28 mouse cellular contexts compared by ENCODE assay signal in the genomic region with DNA sequence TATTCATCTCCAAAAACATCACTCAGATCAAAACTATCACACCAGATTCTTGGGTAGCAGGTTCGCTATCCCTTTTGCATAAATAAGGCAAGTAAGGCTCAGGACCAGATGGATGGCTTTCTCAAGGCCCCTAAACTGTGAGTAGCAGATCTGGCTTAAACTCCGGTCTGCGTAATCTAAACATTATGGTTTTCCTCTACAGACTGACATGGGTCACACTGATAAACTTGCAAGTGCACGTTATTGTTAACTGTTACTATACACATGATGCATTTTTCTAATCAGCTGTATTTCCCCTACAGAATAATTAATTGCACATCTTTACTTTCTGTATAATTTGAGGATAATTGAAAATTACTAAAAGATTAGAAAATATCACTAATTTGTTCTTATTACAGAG. TPM values are rescaled to one million over a fixed set of nuclear protein-coding genes. Genes with fewer than 3 reads are reported as not detected.
A peak's percentile ranks its signal among the peaks of the same experiment; 100 is the strongest.
DNase-seq lines count a peak whose midpoint lies in the region; ATAC-seq and TF ChIP-seq lines count a peak whose summit lies in the region.
"Had no signal": no experiment of that assay in that cellular context is flagged by ENCODE, and none has a peak within 500 bp of the region (broad histone marks: within the 10 kb centered on the region; RNA-seq: fewer than 3 reads in every experiment).

No protein-coding gene starts in this region.

- H3K27me3 ChIP-seq in MEL (ENCODE audit: control insufficient read depth in 1 of 2, insufficient read depth in 2 of 2, low read length in 2 of 2), result no peaks in the 10 kb centered on the region
- H3K27me3 ChIP-seq in heart, embryonic 10.5 days (ENCODE audit: insufficient read depth, poor library complexity, severe bottlenecking), result no peaks in the 10 kb centered on the region
- H3K27me3 ChIP-seq: CH12.LX, Patski had no signal

- peak overlapping the region; percentile 55 for H3K27ac ChIP-seq in MEL (ENCODE audit: control insufficient read depth, low read depth, low read length)
- no peak overlapping the region for H3K27ac ChIP-seq in heart, embryonic 10.5 days

- peaks cover 16 to 34% of the 10 kb centered on the region in 2 experiments for H3K4me1 ChIP-seq in MEL (ENCODE audit: control insufficient read depth in 1 of 2, insufficient read depth in 2 of 2, low read length in 2 of 2)
- H3K4me1 ChIP-seq in heart, embryonic 10.5 days, result no peaks in the 10 kb centered on the region

- H3K36me3 ChIP-seq in MEL (ENCODE audit: control insufficient read depth in 1 of 2, insufficient read depth in 2 of 2, low read length in 2 of 2), result peaks cover 0 to 36% of the 10 kb centered on the region in 2 experiments; a peak in 2 of 4 replicates
- H3K36me3 ChIP-seq in heart, embryonic 10.5 days, result no peaks in the 10 kb centered on the region
- H3K36me3 ChIP-seq: G1E had no signal

- TF ChIP-seq CTCF in MEL (IDR thresholded peaks at IDR 0.05 in 2 of 3, conservative IDR thresholded peaks at IDR 0.05 in 1 of 3; ENCODE audit: control insufficient read depth in 1 of 3, insufficient read depth in 1 of 3, low read depth in 2 of 3, low read length in 3 of 3, poor library complexity in 1 of 3, severe bottlenecking in 1 of 3), result no peak
- no peak for TF ChIP-seq CTCF in brain, embryonic 14.5 days (IDR thresholded peaks at IDR 0.05; ENCODE audit: borderline replicate concordance, extremely low read depth, insufficient read depth, insufficient read length)

- peak; percentile 98 for TF ChIP-seq EP300 in MEL (IDR thresholded peaks at IDR 0.05; ENCODE audit: low read depth in 1 of 2, low read length in 2 of 2)

- TF ChIP-seq RAD21 in MEL (IDR thresholded peaks at IDR 0.05; ENCODE audit: low read depth, low read length), result no peak

- WGBS in heart, embryonic 10.5 days, result 69% methylated on average over 4 of the region's 4 CpGs

- TF ChIP-seq POLR2A in MEL (IDR thresholded peaks at IDR 0.05; ENCODE audit: control insufficient read depth in 1 of 2, insufficient read depth in 1 of 2, low read depth in 1 of 2, low read length in 2 of 2, poor library complexity in 1 of 2), result no peak
- TF ChIP-seq POLR2A in brain, embryonic 14.5 days (IDR thresholded peaks at IDR 0.05; ENCODE audit: borderline replicate concordance, extremely low read depth, insufficient read depth, insufficient read length, poor library complexity, severe bottlenecking), result no peak

- H3K9me3 ChIP-seq in MEL (replicated peaks; ENCODE audit: insufficient read depth, low read length), result no peaks in the 10 kb centered on the region
- no peaks in the 10 kb centered on the region for H3K9me3 ChIP-seq in heart, embryonic 10.5 days
- H3K9me3 ChIP-seq: G1E had no signal

- H3K9ac ChIP-seq in MEL (ENCODE audit: control insufficient read depth, low read depth, low read length, poor library complexity, severe bottlenecking), result peak overlapping the region; percentile 15

- H3K4me3 ChIP-seq in MEL (ENCODE audit: control insufficient read depth in 1 of 2, insufficient read depth in 1 of 2, low read depth in 2 of 2, low read length in 2 of 2), result peak overlapping the region; percentile 10 to 25; a peak in 3 of 4 replicates
- no peak overlapping the region for H3K4me3 ChIP-seq in heart, embryonic 10.5 days

- DNase-seq in MEL (ENCODE audit: low read depth, low spot score), result peak; percentile 82
- DNase-seq in brain, embryonic 14.5 days (ENCODE audit: low read depth), result peak; percentile 0
- no peak for DNase-seq in thymus, postnatal 25 days
- DNase-seq in frontal cortex, adult 2 months (ENCODE audit: extremely low spot score in 1 of 2, low spot score in 1 of 2), result no peak
- no peak for DNase-seq in heart, embryonic 10.5 days (ENCODE audit: low spot score)
- DNase-seq in lung, postnatal 4 days, result no peak
- DNase-seq: adrenal gland, adult 2 months; adrenal gland, adult 8-10 months; adrenal gland, postnatal 10 days; adrenal gland, postnatal 14 days; adrenal gland, postnatal 25 days; adrenal gland, postnatal 36 days; B cell, adult 2 months; cerebellum, adult 11 months; cerebellum, adult 11-12 months; cerebellum, adult 18-20 months; cerebellum, adult 2 months had no signal

- no peaks in the 10 kb centered on the region for H3K79me2 ChIP-seq in MEL (ENCODE audit: control insufficient read depth, insufficient read depth, low read length, poor library complexity)

- ATAC-seq in megakaryocyte progenitor cell, adult 5-6 weeks (replicated peaks; ENCODE audit: poor library complexity), result 0 out of 2 replicates have a peak, but pooled peaks have one; percentile 61
- ATAC-seq in megakaryocyte-erythroid progenitor cell, adult 5-6 weeks (replicated peaks; ENCODE audit: low FRiP score, low TSS enrichment, poor library complexity, severe bottlenecking), result peak; percentile 71
- ATAC-seq: activated CD4-positive, CD25-positive, alpha-beta regulatory T cell, adult 4 months; CD4-positive, CD25-positive, alpha-beta regulatory T cell, adult 4 months; Patski had no signal

TF ChIP-seq in MEL, 35 proteins besides CTCF, POLR2A, EP300 and RAD21 (continues in another document):
- no peak for TF ChIP-seq NELFE (IDR thresholded peaks at IDR 0.05; ENCODE audit: low read depth, low read length)
- TF ChIP-seq TBP (IDR thresholded peaks at IDR 0.05; ENCODE audit: low read depth, low read length), result 0 out of 2 replicates have a peak, but pooled peaks have one; percentile 23
- TF ChIP-seq ZMIZ1 (IDR thresholded peaks at IDR 0.05; ENCODE audit: low read depth, low read length), result no peak
- TF ChIP-seq ZKSCAN1 (IDR thresholded peaks at IDR 0.05; ENCODE audit: low read depth, low read length), result no peak
- peak; percentile 93 for TF ChIP-seq GATA1 (IDR thresholded peaks at IDR 0.05; ENCODE audit: low read depth, low read length)
- TF ChIP-seq MYB (IDR thresholded peaks at IDR 0.05; ENCODE audit: low read depth, low read length), result peak; percentile 94
- 0 out of 2 replicates have a peak, but pooled peaks have one; percentile 22 for TF ChIP-seq ELF1 (IDR thresholded peaks at IDR 0.05; ENCODE audit: low read depth, low read length)
- TF ChIP-seq SMC3 (IDR thresholded peaks at IDR 0.05; ENCODE audit: low read depth, low read length), result peak; percentile 4; the same call in 1 of the 2 replicates
- TF ChIP-seq CHD2 (IDR thresholded peaks at IDR 0.05; ENCODE audit: low read length), result no peak
- TF ChIP-seq UBTF (IDR thresholded peaks at IDR 0.05; ENCODE audit: borderline replicate concordance, insufficient read depth, low read depth, low read length), result no peak
- peak; percentile 93 for TF ChIP-seq BHLHE40 (IDR thresholded peaks at IDR 0.05; ENCODE audit: borderline replicate concordance, low read depth, low read length)
- no peak for TF ChIP-seq USF2 (IDR thresholded peaks at IDR 0.05; ENCODE audit: borderline replicate concordance in 1 of 2, insufficient read depth in 1 of 2, low read depth in 1 of 2, low read length in 2 of 2)
- no peak for TF ChIP-seq MEF2A (IDR thresholded peaks at IDR 0.05; ENCODE audit: extremely low read depth, insufficient replicate concordance, low read depth, low read length, poor library complexity, severe bottlenecking)
- TF ChIP-seq USF1 (IDR thresholded peaks at IDR 0.05; ENCODE audit: low read depth, low read length), result peak; percentile 19; the same call in 1 of the 2 replicates
- peak; percentile 96 for TF ChIP-seq TCF12 (IDR thresholded peaks at IDR 0.05; ENCODE audit: low read depth, low read length)
- TF ChIP-seq TAL1 (IDR thresholded peaks at IDR 0.05; ENCODE audit: low read length), result peak; percentile 61
- TF ChIP-seq ZNF384 (IDR thresholded peaks at IDR 0.05; ENCODE audit: low read depth, low read length), result peak; percentile 66
- TF ChIP-seq RCOR1 (IDR thresholded peaks at IDR 0.05; ENCODE audit: low read depth, low read length), result peak; percentile 85
- no peak for TF ChIP-seq MAZ (IDR thresholded peaks at IDR 0.05; ENCODE audit: low read depth, low read length)
- no peak for TF ChIP-seq E2F4 (IDR thresholded peaks at IDR 0.05; ENCODE audit: borderline replicate concordance, low read depth, low read length)
- TF ChIP-seq POLR2AphosphoS2 (IDR thresholded peaks at IDR 0.05; ENCODE audit: low read length), result peak; percentile 33; the same call in 1 of the 2 replicates
- peak; percentile 40 for TF ChIP-seq MAFK (IDR thresholded peaks at IDR 0.05; ENCODE audit: borderline replicate concordance, low read depth, low read length)
- TF ChIP-seq POLR2AphosphoS5 (IDR thresholded peaks at IDR 0.05; ENCODE audit: borderline replicate concordance, low read depth, low read length), result no peak
- peak; percentile 89; the same call in 1 of the 2 replicates for TF ChIP-seq MYC (IDR thresholded peaks at IDR 0.05; ENCODE audit: low read depth, low read length)
- TF ChIP-seq JUND (IDR thresholded peaks at IDR 0.05; ENCODE audit: low read depth, low read length), result no peak
- TF ChIP-seq NRF1 (IDR thresholded peaks at IDR 0.05; ENCODE audit: insufficient read depth, low read depth, low read length, poor library complexity, severe bottlenecking), result no peak

RNA-seq across cellular contexts. Expression of gene Meikin, which starts 27.6 kb away (rescaled TPM):
- not detected in 2 replicates for total RNA-seq in MEL (2012; rRNA removed)
- polyA plus RNA-seq in MEL (2012; ENCODE audit: insufficient read depth in 1 of 2, insufficient read length in 2 of 2, low read depth in 1 of 2, low replicate concordance in 2 of 2, missing spikeins in 1 of 2), result not detected
- not detected in 2 replicates for polyA plus RNA-seq in brain, embryonic 14.5 days (2012; rRNA removed)
- total RNA-seq in megakaryocyte progenitor cell, adult 5-6 weeks (2015), result not detected in 2 replicates
- not detected in 2 replicates for total RNA-seq in megakaryocyte progenitor cell, adult 5-6 weeks (2017)
- total RNA-seq in megakaryocyte-erythroid progenitor cell, adult 5-6 weeks (2014; fragmentation: Nextera tagmentation), result not detected in 2 replicates
- total RNA-seq in megakaryocyte-erythroid progenitor cell, adult 5-6 weeks (2017), result not detected in 2 replicates
- polyA plus RNA-seq in frontal cortex, adult 2 months (2012; rRNA removed), result not detected in 2 replicates
- not detected in 2 replicates for polyA plus RNA-seq in heart, embryonic 10.5 days (2016; fragmentation: Nextera tagmentation; extraction: Ambion mirVana)
- total RNA-seq: adrenal gland, adult 18-20 months; adrenal gland, adult 2 months; adrenal gland, adult 8-10 months; adrenal gland, postnatal 10 days; adrenal gland, postnatal 14 days; adrenal gland, postnatal 25 days; adrenal gland, postnatal 36 days; adrenal gland, postnatal 4 days; CH12.LX; ES-E14; G1E had no signal
- polyA plus RNA-seq: activated CD4-positive, CD25-positive, alpha-beta regulatory T cell, adult 4 months; adrenal gland, adult 2 months; C2C12; CD4-positive, CD25-positive, alpha-beta regulatory T cell, adult 4 months; cerebellum, adult 2 months; G1E; Patski had no signal

RNA-seq across cellular contexts. Expression of gene Fnip1, which starts 39.9 kb away (rescaled TPM):
- 13.6 and 16.4 TPM in 2 replicates for total RNA-seq in MEL (2012; rRNA removed)
- 10 to 100 TPM in 1 of 2 experiments, not detected in 1; 11.9 TPM for polyA plus RNA-seq in MEL (2012; ENCODE audit: insufficient read depth in 1 of 2, insufficient read length in 2 of 2, low read depth in 1 of 2, low replicate concordance in 2 of 2, missing spikeins in 1 of 2)
- 8.5 and 9.7 TPM in 2 replicates for polyA plus RNA-seq in brain, embryonic 14.5 days (2012; rRNA removed)
- 36.0 and 36.8 TPM in 2 replicates for total RNA-seq in megakaryocyte progenitor cell, adult 5-6 weeks (2015)
- total RNA-seq in megakaryocyte progenitor cell, adult 5-6 weeks (2017), result 31.4 and 32.4 TPM in 2 replicates
- total RNA-seq in megakaryocyte-erythroid progenitor cell, adult 5-6 weeks (2014; fragmentation: Nextera tagmentation), result 13.6 and 20.0 TPM in 2 replicates
- total RNA-seq in megakaryocyte-erythroid progenitor cell, adult 5-6 weeks (2017), result 18.2 and 25.4 TPM in 2 replicates
- polyA plus RNA-seq in frontal cortex, adult 2 months (2012; rRNA removed), result 15.4 and 19.0 TPM in 2 replicates
- polyA plus RNA-seq in heart, embryonic 10.5 days (2016; fragmentation: Nextera tagmentation; extraction: Ambion mirVana), result 7.4 and 8.1 TPM in 2 replicates

Comparison
In these comparisons a context has a peak if more than half of its experiments do, and no peak if none do; other contexts are left out.
1. DNase-seq: peak in MEL (single experiment) and brain, embryonic 14.5 days (single experiment); none in thymus, postnatal 25 days (single experiment), frontal cortex, adult 2 months (0 of 2), heart, embryonic 10.5 days (single experiment) and lung, postnatal 4 days (0 of 2).